ENCODE assay signal across 9 mouse cellular contexts in the genomic region with DNA sequence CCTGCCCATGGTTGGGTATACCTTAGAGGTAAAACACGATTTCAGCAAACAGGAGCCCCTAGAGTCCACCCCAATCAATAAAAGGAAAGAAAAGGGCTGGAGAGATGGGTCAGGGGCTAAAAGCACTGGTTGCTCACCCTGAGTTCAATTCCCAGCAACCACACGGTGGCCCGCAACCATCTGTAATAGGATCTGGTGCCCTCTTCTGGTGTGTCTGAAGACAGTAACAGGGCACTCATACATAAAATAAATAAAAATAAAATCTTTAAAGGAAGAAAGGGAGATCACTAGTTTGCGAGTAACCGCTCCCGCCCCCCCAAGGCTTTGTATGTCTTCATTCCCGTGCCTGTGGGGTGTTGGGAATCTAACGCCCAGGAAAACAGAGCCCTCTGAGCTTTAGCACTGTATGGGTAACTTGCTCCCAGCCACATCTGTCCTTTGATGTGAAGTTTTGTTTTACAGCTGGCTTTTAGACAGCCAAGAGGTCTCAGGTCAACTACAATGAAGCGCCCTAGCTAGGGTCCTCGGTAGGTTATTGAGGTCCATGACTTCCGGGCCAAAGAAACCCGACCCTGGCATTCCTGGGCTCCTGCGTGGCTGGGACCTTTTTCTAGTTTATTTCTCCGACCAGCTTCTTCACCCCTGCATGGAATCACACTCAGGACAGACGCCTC.
DNase-seq lines count a peak whose midpoint lies in the region; ATAC-seq and TF ChIP-seq lines count a peak whose summit lies in the region.
"Had no signal": no experiment of that assay in that cellular context is flagged by ENCODE, and none has a peak within 500 bp of the region (broad histone marks: within the 10 kb centered on the region; RNA-seq: fewer than 3 reads in every experiment).

No protein-coding gene starts in this region.

- H3K9me3 ChIP-seq in kidney, embryonic 16.5 days (ENCODE audit: low read length), result peaks cover 5% of the 10 kb centered on the region; the same call in 1 of the 2 replicates
- H3K9me3 ChIP-seq in embryonic facial prominence, embryonic 14.5 days (ENCODE audit: control insufficient read depth, low read length), result 0 out of 2 replicates have a peak, but pooled peaks cover 4% of the 10 kb centered on the region
- no peaks in the 10 kb centered on the region for H3K9me3 ChIP-seq in intestine, embryonic 14.5 days (ENCODE audit: control insufficient read depth, low read length)
- no peaks in the 10 kb centered on the region for H3K9me3 ChIP-seq in midbrain, postnatal 0 days (ENCODE audit: low read length)

- H3K36me3 ChIP-seq in kidney, embryonic 16.5 days (ENCODE audit: insufficient read depth, low read length), result no peaks in the 10 kb centered on the region
- no peaks in the 10 kb centered on the region for H3K36me3 ChIP-seq in embryonic facial prominence, embryonic 14.5 days (ENCODE audit: control insufficient read depth, insufficient read depth, low read length)
- no peaks in the 10 kb centered on the region for H3K36me3 ChIP-seq in intestine, embryonic 14.5 days (ENCODE audit: control insufficient read depth, insufficient read depth, low read length)
- H3K36me3 ChIP-seq in midbrain, postnatal 0 days (ENCODE audit: insufficient read depth, low read length), result no peaks in the 10 kb centered on the region

- H3K27ac ChIP-seq in kidney, embryonic 16.5 days (ENCODE audit: low read length), result peak overlapping the region; percentile 93
- peak overlapping the region; percentile 93 for H3K27ac ChIP-seq in embryonic facial prominence, embryonic 14.5 days (replicated peaks; ENCODE audit: low read depth, low read length)
- peak overlapping the region; percentile 72 for H3K27ac ChIP-seq in intestine, embryonic 14.5 days (ENCODE audit: low read depth)
- peak overlapping the region; percentile 77 for H3K27ac ChIP-seq in midbrain, postnatal 0 days (ENCODE audit: low read depth, low read length)

- WGBS in kidney, embryonic 16.5 days, result 36% methylated on average over 15 of the region's 15 CpGs
- WGBS in embryonic facial prominence, embryonic 14.5 days, result 35% methylated on average over 15 of the region's 15 CpGs
- 49% methylated on average over 15 of the region's 15 CpGs for WGBS in intestine, embryonic 14.5 days
- WGBS in midbrain, postnatal 0 days, result 45% methylated on average over 15 of the region's 15 CpGs

- no peaks in the 10 kb centered on the region for H3K27me3 ChIP-seq in kidney, embryonic 16.5 days (ENCODE audit: insufficient read depth, low read length)
- no peaks in the 10 kb centered on the region for H3K27me3 ChIP-seq in embryonic facial prominence, embryonic 14.5 days (replicated peaks; ENCODE audit: control insufficient read depth, insufficient read depth, low read length)
- no peaks in the 10 kb centered on the region for H3K27me3 ChIP-seq in intestine, embryonic 14.5 days (replicated peaks; ENCODE audit: control insufficient read depth, insufficient read depth, low read length)
- H3K27me3 ChIP-seq in midbrain, postnatal 0 days (ENCODE audit: insufficient read depth, low read length), result no peaks in the 10 kb centered on the region

- H3K4me3 ChIP-seq in kidney, embryonic 16.5 days (ENCODE audit: low read length), result peak overlapping the region; percentile 34
- H3K4me3 ChIP-seq in embryonic facial prominence, embryonic 14.5 days (ENCODE audit: low read depth, low read length), result peak overlapping the region; percentile 35
- peak overlapping the region; percentile 21; the same call in 1 of the 2 replicates for H3K4me3 ChIP-seq in intestine, embryonic 14.5 days (ENCODE audit: low read depth, low read length)
- H3K4me3 ChIP-seq in midbrain, postnatal 0 days (ENCODE audit: low read depth, low read length), result peak overlapping the region; percentile 34
- H3K4me3 ChIP-seq: megakaryocyte, embryonic 14.5 days had no signal

- peak; percentile 51 for TF ChIP-seq CTCF in midbrain, postnatal 0 days (IDR thresholded peaks at IDR 0.05)

- peak; percentile 52 for ATAC-seq in kidney, embryonic 16.5 days (ENCODE audit: low FRiP score, low TSS enrichment)
- no peak; the same call in 1 of the 2 replicates for ATAC-seq in embryonic facial prominence, embryonic 14.5 days (ENCODE audit: low read depth)
- ATAC-seq in intestine, embryonic 14.5 days (replicated peaks; ENCODE audit: low FRiP score, low TSS enrichment, low read depth), result peak; percentile 30
- ATAC-seq in midbrain, postnatal 0 days (ENCODE audit: low FRiP score), result peak; percentile 12; the same call in 1 of the 2 replicates

- DNase-seq in kidney, postnatal 25 days, result no peak
- peak; percentile 32 for DNase-seq in embryonic facial prominence, embryonic 14.5 days (ENCODE audit: low spot score)
- no peak for DNase-seq in intestine, embryonic 14.5 days (ENCODE audit: low spot score)
- DNase-seq in midbrain, postnatal 0 days (ENCODE audit: low spot score), result no peak
- DNase-seq in thymus, postnatal 14 days, result no peak
- DNase-seq in kidney, postnatal 4 days, result no peak
- DNase-seq in thymus, postnatal 10 days (ENCODE audit: low spot score in 2 of 2), result no peak

- peak overlapping the region; percentile 67 for H3K9ac ChIP-seq in kidney, embryonic 16.5 days (replicated peaks; ENCODE audit: low read length)
- H3K9ac ChIP-seq in embryonic facial prominence, embryonic 14.5 days (ENCODE audit: low read depth, low read length), result peak overlapping the region; percentile 62
- H3K9ac ChIP-seq in intestine, embryonic 14.5 days (ENCODE audit: low read length), result 0 out of 2 replicates have a peak overlapping the region, but pooled peaks have one; percentile 6
- peak overlapping the region; percentile 69 for H3K9ac ChIP-seq in midbrain, postnatal 0 days (replicated peaks; ENCODE audit: low read length, poor library complexity, severe bottlenecking)

- H3K4me2 ChIP-seq in kidney, embryonic 16.5 days (replicated peaks; ENCODE audit: low read depth, low read length), result peak overlapping the region; percentile 61
- peak overlapping the region; percentile 69 for H3K4me2 ChIP-seq in embryonic facial prominence, embryonic 14.5 days (ENCODE audit: low read depth, low read length)
- peak overlapping the region; percentile 47 for H3K4me2 ChIP-seq in intestine, embryonic 14.5 days (ENCODE audit: low read length)
- peak overlapping the region; percentile 54 for H3K4me2 ChIP-seq in midbrain, postnatal 0 days (ENCODE audit: low read depth, low read length, poor library complexity, severe bottlenecking)

- peaks cover 10% of the 10 kb centered on the region for H3K4me1 ChIP-seq in kidney, embryonic 16.5 days (ENCODE audit: insufficient read depth, low read length)
- peaks cover 17% of the 10 kb centered on the region for H3K4me1 ChIP-seq in embryonic facial prominence, embryonic 14.5 days (ENCODE audit: control insufficient read depth, insufficient read depth, low read length)
- peaks cover 14% of the 10 kb centered on the region for H3K4me1 ChIP-seq in intestine, embryonic 14.5 days (replicated peaks; ENCODE audit: control insufficient read depth, insufficient read depth, low read length)
- no peaks in the 10 kb centered on the region for H3K4me1 ChIP-seq in midbrain, postnatal 0 days (ENCODE audit: insufficient read depth, low read length)

Comparison
In these comparisons a context has a peak if more than half of its experiments do, and no peak if none do; other contexts are left out.
1. H3K9ac ChIP-seq: peak in every context shown above with its lines; median percentile 69 in midbrain, postnatal 0 days; 67 in kidney, embryonic 16.5 days; 62 in embryonic facial prominence, embryonic 14.5 days; 6 in intestine, embryonic 14.5 days.